Mouse (Mus musculus): Measurements from ENCODE around the gene Gm17482. TPM values are rescaled to one million over a fixed set of nuclear protein-coding genes. Genes with fewer than 3 reads are reported as not detected.
A peak's percentile ranks its signal among the peaks of the same experiment; 100 is the strongest.

Gene Gm17482
- total RNA-seq, 2 experiments from 2014 or later: not detected

- DNase-seq (ENCODE audit: low spot score): no peak
These were observed 18.4 kb downstream of the Gm17482 start for GRCm38 (mm10) chr6:115245500-115246058.

- peak; percentile 44 for DNase-seq (ENCODE audit: low spot score)
These were observed 24.4 kb downstream of the Gm17482 start for GRCm38 (mm10) chr6:115251531-115251985.

- no peak for DNase-seq (ENCODE audit: low spot score)
These were observed 25.1 kb downstream of the Gm17482 start, which contains the start of gene Timp4 for GRCm38 (mm10) chr6:115252099-115252873. TSS of gene Timp4 (minus strand) at chr6:115252205.

GRCm38 (mm10) chr6:115255171-115255570 is 28.0 kb downstream of the Gm17482 start:
- DNase-seq (ENCODE audit: low spot score): no peak

- no peak for DNase-seq (ENCODE audit: low spot score)
These were observed 33.4 kb downstream of the Gm17482 start for GRCm38 (mm10) chr6:115260507-115260906.

- DNase-seq (ENCODE audit: low spot score): no peak
These were observed 39.6 kb downstream of the Gm17482 start for GRCm38 (mm10) chr6:115266791-115267190.

GRCm38 (mm10) chr6:115267916-115268315 is 40.8 kb downstream of the Gm17482 start:
- DNase-seq (ENCODE audit: low spot score): peak; percentile 79

- no peak for DNase-seq (ENCODE audit: low spot score)
These were observed 41.6 kb downstream of the Gm17482 start for GRCm38 (mm10) chr6:115268551-115269385.

GRCm38 (mm10) chr6:115269561-115269960 is 42.4 kb downstream of the Gm17482 start:
- DNase-seq (ENCODE audit: low spot score): no peak

GRCm38 (mm10) chr6:115270085-115270484 is 42.9 kb downstream of the Gm17482 start:
- DNase-seq (ENCODE audit: low spot score): no peak

GRCm38 (mm10) chr6:115271326-115271725 is 44.2 kb downstream of the Gm17482 start:
- no peak for DNase-seq (ENCODE audit: low spot score)

GRCm38 (mm10) chr6:115271866-115272271 is 44.7 kb downstream of the Gm17482 start:
- DNase-seq (ENCODE audit: low spot score): peak; percentile 46

- no peak for DNase-seq (ENCODE audit: low spot score)
These were observed 46.2 kb downstream of the Gm17482 start for GRCm38 (mm10) chr6:115273346-115273745.

GRCm38 (mm10) chr6:115274705-115275104 is 47.6 kb downstream of the Gm17482 start:
- DNase-seq (ENCODE audit: low spot score): no peak

- no peak for DNase-seq (ENCODE audit: low spot score)
These were observed 48.1 kb downstream of the Gm17482 start for GRCm38 (mm10) chr6:115275116-115275815.

GRCm38 (mm10) chr6:115278086-115278485 is 50.9 kb downstream of the Gm17482 start:
- DNase-seq (ENCODE audit: low spot score): no peak

- no peak for DNase-seq (ENCODE audit: low spot score)
These were observed 52.5 kb downstream of the Gm17482 start for GRCm38 (mm10) chr6:115279639-115280038.

- DNase-seq (ENCODE audit: low spot score): no peak
These were observed 57.0 kb downstream of the Gm17482 start for GRCm38 (mm10) chr6:115284153-115284552.

GRCm38 (mm10) chr6:115286441-115286840 is 59.3 kb downstream of the Gm17482 start:
- DNase-seq (ENCODE audit: low spot score): no peak

GRCm38 (mm10) chr6:115288223-115288622 is 61.1 kb downstream of the Gm17482 start:
- DNase-seq (ENCODE audit: low spot score): no peak

GRCm38 (mm10) chr6:115290561-115290960 is 63.4 kb downstream of the Gm17482 start:
- DNase-seq (ENCODE audit: low spot score): no peak

Data from gastrocnemius, adult 18-20 months (tissue).